Mouse (Mus musculus) lung, postnatal 36 days (tissue): ENCODE data around the gene Skap1.
"Not testable (repeated sequence)": the region's sequence is repeated elsewhere in the genome, so short reads cannot be mapped to it uniquely, and the experiment has no call there.

ENCODE experiments used
- DNase-seq: peaks from one replicate; pipeline ENCODE4 v3.0.0; 2022; ENCODE audit warnings: mixed read lengths

Skap1 gene

GRCm38 (mm10) chr11:96703813-96704212, 239.4 kb downstream of the Skap1 start:
- DNase-seq, result no peak

GRCm38 (mm10) chr11:96711268-96711667, 246.9 kb downstream of the Skap1 start:
- DNase-seq, result no peak

- no peak for DNase-seq
Observed at GRCm38 (mm10) chr11:96711670-96712069, 247.3 kb downstream of the Skap1 start.

- no peak for DNase-seq
Observed at GRCm38 (mm10) chr11:96713210-96714005, 249.0 kb downstream of the Skap1 start.

GRCm38 (mm10) chr11:96714011-96714410, 249.6 kb downstream of the Skap1 start:
- DNase-seq, result no peak

DNA sequence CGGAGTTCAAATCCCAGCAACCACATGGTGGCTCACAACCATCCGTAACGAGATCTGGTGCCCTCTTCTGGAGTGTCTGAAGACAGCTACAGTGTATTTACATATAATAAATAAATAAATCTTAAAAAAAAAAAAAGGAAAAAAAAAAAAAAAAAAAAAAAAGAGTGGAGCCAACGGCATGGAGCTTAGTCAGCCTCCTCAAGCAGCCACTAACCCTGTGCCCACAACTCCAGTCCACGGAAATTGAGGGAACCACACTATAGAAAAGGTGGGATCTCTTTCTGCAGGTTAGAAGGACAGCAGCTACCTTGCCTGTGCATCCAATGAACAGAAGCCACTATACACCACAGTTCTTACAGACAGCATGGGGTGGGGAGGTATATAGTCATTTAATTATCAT, 250.8 kb downstream of the Skap1 start:
- not testable (repeated sequence) for DNase-seq

- DNase-seq, result no peak
Observed at GRCm38 (mm10) chr11:96718609-96719008, 254.2 kb downstream of the Skap1 start.

GRCm38 (mm10) chr11:96725833-96726232, 261.4 kb downstream of the Skap1 start:
- DNase-seq, result no peak

- no peak for DNase-seq
Observed at GRCm38 (mm10) chr11:96728577-96728976, 264.2 kb downstream of the Skap1 start.

DNA sequence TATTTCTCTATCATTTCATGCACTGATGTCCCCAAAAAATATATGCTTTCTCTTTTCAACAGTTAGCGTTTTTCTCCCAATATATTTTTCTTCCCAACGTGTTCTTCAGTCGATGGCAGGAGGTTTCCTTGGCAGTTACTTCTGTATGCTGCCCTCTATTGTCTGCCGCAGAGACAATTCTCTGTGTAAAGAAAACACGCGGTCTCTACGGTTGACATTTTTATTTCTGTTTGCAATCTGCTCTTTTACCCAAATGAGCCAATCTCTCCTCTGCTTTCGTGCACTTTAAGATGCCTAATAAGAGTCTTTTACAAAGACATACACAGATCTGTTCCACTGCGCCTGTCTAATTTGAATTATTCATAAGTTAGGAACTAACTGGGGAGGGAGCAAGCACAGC, 265.1 kb downstream of the Skap1 start:
- no peak for DNase-seq

DNA sequence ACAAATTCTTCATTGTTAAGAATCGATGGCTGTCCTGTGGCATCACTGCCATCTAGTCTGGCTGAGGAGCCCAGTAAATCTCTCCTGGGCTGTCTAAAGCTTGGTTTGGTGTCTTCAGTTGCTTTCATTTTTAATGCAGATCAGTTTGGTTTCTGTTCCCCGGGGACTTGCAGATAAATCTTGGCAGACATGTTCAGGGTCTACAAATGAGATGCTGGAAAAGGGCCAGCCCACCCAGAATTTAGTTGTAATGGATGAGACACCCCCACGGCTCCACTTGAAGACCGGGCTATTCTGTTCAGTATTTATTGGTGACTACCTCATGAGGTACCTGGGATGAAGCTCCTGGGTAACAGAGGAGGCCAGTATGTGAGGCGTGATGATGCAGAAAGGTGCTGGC, 265.9 kb downstream of the Skap1 start:
- no peak for DNase-seq

- no peak for DNase-seq
Observed at GRCm38 (mm10) chr11:96732657-96733056, 268.3 kb downstream of the Skap1 start.

GRCm38 (mm10) chr11:96735908-96736307, 271.5 kb downstream of the Skap1 start:
- DNase-seq, result peak; percentile 60

- peak; percentile 78 for DNase-seq
Observed at GRCm38 (mm10) chr11:96736361-96736760, 272.0 kb downstream of the Skap1 start.

DNA sequence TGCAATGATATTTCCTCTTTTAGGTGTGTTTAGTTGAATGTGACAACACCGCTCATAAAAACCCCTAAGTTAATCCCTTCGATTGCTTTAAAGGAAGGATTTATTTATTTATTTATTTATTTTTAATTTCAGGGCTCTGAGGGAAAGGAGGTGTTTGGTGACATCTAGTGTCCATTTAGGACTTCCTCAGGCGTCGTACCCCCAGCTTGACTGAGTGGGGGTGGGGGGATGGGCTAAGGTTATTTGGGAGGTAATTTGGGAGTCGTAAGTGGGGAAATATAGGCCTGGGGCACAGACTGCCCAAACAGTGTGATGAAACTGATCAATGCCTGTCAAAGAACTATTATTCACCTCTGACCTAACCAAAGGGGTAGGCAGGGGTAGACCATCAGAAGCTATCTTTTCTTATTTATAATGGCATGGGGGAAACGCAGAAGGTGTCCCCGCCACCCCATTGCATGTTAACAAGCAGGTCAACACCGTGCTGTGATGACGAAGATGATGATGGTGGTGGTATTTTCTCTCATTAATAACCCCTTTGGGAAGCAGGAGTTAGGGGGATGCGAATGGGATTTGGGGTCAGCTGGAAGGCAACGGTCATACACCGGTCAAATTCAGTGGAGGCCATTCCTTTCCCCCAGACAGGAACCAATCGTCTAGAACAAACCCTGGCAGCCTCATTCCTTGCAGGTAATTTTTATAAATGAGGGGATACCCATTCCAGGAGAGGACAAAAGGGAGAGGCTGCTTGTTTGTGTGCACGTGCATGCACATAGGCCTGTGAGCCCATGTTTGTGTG, 273.5 kb downstream of the Skap1 start:
- no peak for DNase-seq

DNA sequence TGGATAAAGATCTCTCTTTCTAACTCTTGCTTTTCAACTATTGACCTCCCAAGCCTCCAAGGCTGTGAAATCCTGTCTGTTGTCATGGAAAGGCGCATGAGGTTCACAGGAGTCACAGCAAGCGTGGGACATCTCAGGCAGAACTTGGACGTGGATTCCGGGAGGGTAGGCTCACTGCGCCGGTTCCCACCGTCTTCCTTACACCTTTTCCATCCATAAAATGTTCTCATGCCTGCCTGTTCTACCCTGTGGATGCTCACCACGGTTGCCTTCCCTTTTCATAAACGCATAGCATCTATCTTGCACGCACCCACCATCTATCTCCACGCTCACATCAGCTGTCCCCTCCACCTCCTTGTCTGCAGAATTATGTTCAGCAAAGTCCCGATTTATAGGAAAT, 276.4 kb downstream of the Skap1 start:
- DNase-seq, result no peak

DNA sequence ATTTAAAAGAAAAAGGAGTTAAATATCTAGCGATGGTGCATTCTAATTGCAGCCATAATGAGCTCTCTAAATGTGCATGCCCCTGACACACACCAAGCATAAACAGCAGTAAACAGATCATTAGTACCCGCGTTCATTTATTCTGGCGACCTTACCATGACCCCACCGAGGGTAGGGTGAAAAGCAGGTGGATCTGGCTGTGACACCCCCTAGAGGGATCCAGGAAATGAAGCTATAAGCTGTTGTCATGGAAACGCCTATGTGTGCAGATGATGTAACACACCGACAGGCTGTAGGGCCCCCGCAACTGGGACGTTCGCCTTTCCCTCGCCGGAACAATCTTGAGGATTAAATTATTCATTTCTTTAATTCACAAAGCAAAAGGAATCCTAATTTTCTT, 277.6 kb downstream of the Skap1 start:
- DNase-seq, result no peak

- DNase-seq, result no peak
Observed at GRCm38 (mm10) chr11:96743000-96743399, 278.6 kb downstream of the Skap1 start.

GRCm38 (mm10) chr11:96743891-96744290, 279.5 kb downstream of the Skap1 start:
- no peak for DNase-seq

- DNase-seq, result no peak
Observed at GRCm38 (mm10) chr11:96746648-96747047, 282.3 kb downstream of the Skap1 start.

DNA sequence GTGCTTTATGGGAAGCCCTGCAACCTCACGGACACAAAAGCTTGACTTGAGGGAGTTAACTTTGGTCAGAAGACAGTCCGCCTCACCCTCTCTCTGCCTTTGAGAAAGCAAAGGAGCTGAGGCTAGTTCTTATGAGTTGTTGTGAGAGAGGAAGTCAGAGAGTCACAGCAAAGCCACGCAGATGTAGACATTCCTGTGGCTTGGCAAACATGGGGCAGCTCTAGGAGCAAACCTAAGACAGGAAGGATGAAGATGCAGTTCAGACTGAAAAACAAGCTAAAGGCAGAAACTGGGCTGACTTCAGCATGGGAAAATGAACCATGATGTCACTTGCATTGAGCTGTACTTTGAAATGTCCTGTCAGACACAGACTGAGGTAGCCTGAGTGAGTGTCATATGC, 283.2 kb downstream of the Skap1 start:
- no peak for DNase-seq

DNA sequence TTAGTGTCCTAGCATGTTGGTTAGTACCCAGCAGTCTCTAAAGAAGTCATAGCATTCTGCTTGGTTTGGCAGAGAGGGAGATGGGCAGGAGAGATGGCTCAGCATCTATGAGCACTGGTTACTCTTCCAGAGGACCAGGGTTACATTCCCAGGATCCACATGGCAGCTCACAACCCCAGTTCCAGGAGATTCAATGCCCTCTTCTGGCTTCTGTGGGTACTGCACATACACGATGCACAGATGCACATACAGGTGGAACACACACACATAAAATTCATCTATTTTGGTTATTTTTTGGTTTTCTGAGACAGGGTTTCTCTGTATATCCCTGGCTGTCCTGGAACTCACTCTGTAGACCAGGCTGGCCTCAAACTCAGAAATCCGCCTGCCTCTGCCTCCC, 290.9 kb downstream of the Skap1 start:
- no peak for DNase-seq

GRCm38 (mm10) chr11:96757421-96757820, 293.0 kb downstream of the Skap1 start:
- no peak for DNase-seq

GRCm38 (mm10) chr11:96758402-96758801, 294.0 kb downstream of the Skap1 start:
- DNase-seq, result no peak
